Mouse (Mus musculus): ENCODE data around the gene Pmf1. TPM values are rescaled to one million over a fixed set of nuclear protein-coding genes. Genes with fewer than 3 reads are reported as not detected.
"Not testable (repeated sequence)": the region's sequence is repeated elsewhere in the genome, so short reads cannot be mapped to it uniquely, and the experiment has no call there.

The Pmf1 gene
- total RNA-seq, 2 experiments from 2014 or later, result 15.1 to 20.3 TPM

GRCm38 (mm10) chr3:88407090-88407489, 3.0 kb downstream of the Pmf1 start:
- intact Hi-C loops (cut with DNase I), result no loop called here
- DNase-seq, result peak in 1 of 2 experiments; percentile 35

GRCm38 (mm10) chr3:88403522-88404230, 6.5 kb downstream of the Pmf1 start:
- intact Hi-C loops (cut with DNase I), result no loop called here

GRCm38 (mm10) chr3:88398666-88399065, 11.5 kb downstream of the Pmf1 start:
- DNase-seq, result no peak
- intact Hi-C loops (cut with DNase I), result no loop called here

More at GRCm38 (mm10) chr3:88403522-88404230, 6.5 kb downstream of the Pmf1 start:
- no peak for DNase-seq

GRCm38 (mm10) chr3:88395742-88396141, 14.4 kb downstream of the Pmf1 start:
- intact Hi-C loops (cut with DNase I), result no loop called here

GRCm38 (mm10) chr3:88395288-88395687, 14.8 kb downstream of the Pmf1 start:
- intact Hi-C loops (cut with DNase I), result no loop called here
- DNase-seq, result no peak

More at GRCm38 (mm10) chr3:88395742-88396141, 14.4 kb downstream of the Pmf1 start:
- no peak for DNase-seq

- DNase-seq, result no peak
- intact Hi-C loops (cut with DNase I), result no loop called here
Measured at GRCm38 (mm10) chr3:88393776-88394375, 16.3 kb downstream of the Pmf1 start.

GRCm38 (mm10) chr3:88384364-88384763, 25.8 kb downstream of the Pmf1 start, which contains the start of gene Bglap:
Bglap (minus strand) TSS chr3:88384464.
- no peak for DNase-seq
- intact Hi-C loops (cut with DNase I), result no loop called here

GRCm38 (mm10) chr3:88382383-88382782, 27.7 kb downstream of the Pmf1 start:
- intact Hi-C loops (cut with DNase I); DNase-seq: not testable (repeated sequence)

GRCm38 (mm10) chr3:88381389-88382315, 28.5 kb downstream of the Pmf1 start:
- DNase-seq; intact Hi-C loops (cut with DNase I): not testable (repeated sequence)

- intact Hi-C loops (cut with DNase I), result not testable (repeated sequence)
Measured at GRCm38 (mm10) chr3:88378599-88378998, 31.5 kb downstream of the Pmf1 start, which contains the start of gene Bglap2. Bglap2 (minus strand) TSS chr3:88378699.

GRCm38 (mm10) chr3:88376644-88377043, 33.5 kb downstream of the Pmf1 start:
- intact Hi-C loops (cut with DNase I), result not testable (repeated sequence)

More at GRCm38 (mm10) chr3:88378599-88378998, 31.5 kb downstream of the Pmf1 start, which contains the start of gene Bglap2:
- not testable (repeated sequence) for DNase-seq

GRCm38 (mm10) chr3:88375750-88376626, 34.1 kb downstream of the Pmf1 start:
- DNase-seq; intact Hi-C loops (cut with DNase I): not testable (repeated sequence)

More at GRCm38 (mm10) chr3:88376644-88377043, 33.5 kb downstream of the Pmf1 start:
- not testable (repeated sequence) for DNase-seq

- DNase-seq; intact Hi-C loops (cut with DNase I): not testable (repeated sequence)
Measured at GRCm38 (mm10) chr3:88372643-88373042, 37.5 kb downstream of the Pmf1 start, which contains the start of gene Bglap3. Bglap3 (minus strand) TSS chr3:88372743.

GRCm38 (mm10) chr3:88368511-88368910, 41.6 kb downstream of the Pmf1 start:
- peak in 1 of 2 experiments; percentile 34 for DNase-seq
- intact Hi-C loops (cut with DNase I), result not testable (repeated sequence)

GRCm38 (mm10) chr3:88367517-88367916, 42.6 kb downstream of the Pmf1 start:
- DNase-seq; intact Hi-C loops (cut with DNase I): not testable (repeated sequence)

- DNase-seq; intact Hi-C loops (cut with DNase I): not testable (repeated sequence)
Measured at GRCm38 (mm10) chr3:88366830-88367428, 43.2 kb downstream of the Pmf1 start.

GRCm38 (mm10) chr3:88365705-88366361, 44.3 kb downstream of the Pmf1 start:
- DNase-seq, result no peak
- intact Hi-C loops (cut with DNase I), result no loop called here

- DNase-seq, result peak in 1 of 2 experiments; percentile 53
- intact Hi-C loops (cut with DNase I), result no loop called here
Measured at GRCm38 (mm10) chr3:88364337-88364736, 45.8 kb downstream of the Pmf1 start, which contains the start of gene Paqr6. Paqr6 (plus strand) TSS chr3:88364584.

Data from gastrocnemius, postnatal 36 days (tissue).